8 mouse cellular contexts compared by ENCODE assay signal in genomic region chr5:120502675-120503143, GRCm38 (mm10). TPM values are rescaled to one million over a fixed set of nuclear protein-coding genes. Genes with fewer than 3 reads are reported as not detected.
DNase-seq lines count a peak whose midpoint lies in the region; ATAC-seq and TF ChIP-seq lines count a peak whose summit lies in the region.
"Had no signal": no experiment of that assay in that cellular context is flagged by ENCODE, and none has a peak within 500 bp of the region (broad histone marks: within the 10 kb centered on the region; RNA-seq: fewer than 3 reads in every experiment).

No protein-coding gene starts in this region.

- no peak for TF ChIP-seq POLR2A in olfactory bulb, adult 2 months (IDR thresholded peaks at IDR 0.05; ENCODE audit: insufficient read depth, low read depth, low read length)

- WGBS in lung, postnatal 0 days = 7% methylated on average over 12 of the region's 12 CpGs
- 5% methylated on average over 12 of the region's 12 CpGs for WGBS in embryonic facial prominence, embryonic 15.5 days
- under 1% methylated on average over 12 of the region's 12 CpGs for WGBS in kidney, postnatal 0 days
- WGBS in olfactory bulb, adult 2 months = 5% methylated on average over 12 of the region's 12 CpGs

- peak overlapping the region; percentile 98 for H3K4me2 ChIP-seq in lung, postnatal 0 days (replicated peaks; ENCODE audit: low read depth, low read length)
- peak overlapping the region; percentile 93 for H3K4me2 ChIP-seq in embryonic facial prominence, embryonic 15.5 days (replicated peaks)
- peak overlapping the region; percentile 94 for H3K4me2 ChIP-seq in kidney, postnatal 0 days (ENCODE audit: low read length)

- peaks cover 6% of the 10 kb centered on the region; the same call in 1 of the 2 replicates for H3K4me1 ChIP-seq in lung, postnatal 0 days (ENCODE audit: insufficient read depth, low read depth, low read length)
- peaks cover 27% of the 10 kb centered on the region for H3K4me1 ChIP-seq in embryonic facial prominence, embryonic 15.5 days
- H3K4me1 ChIP-seq in kidney, postnatal 0 days (replicated peaks; ENCODE audit: insufficient read depth, low read length) = peaks cover 16% of the 10 kb centered on the region; the same call in 1 of the 2 replicates
- peaks cover 18% of the 10 kb centered on the region for H3K4me1 ChIP-seq in olfactory bulb, adult 2 months (ENCODE audit: control insufficient read depth, insufficient read depth, low read length)

- no peak for TF ChIP-seq CTCF in lung, postnatal 0 days (IDR thresholded peaks at IDR 0.05)
- no peak for TF ChIP-seq CTCF in kidney, postnatal 0 days (IDR thresholded peaks at IDR 0.05; ENCODE audit: low read depth)
- TF ChIP-seq CTCF in olfactory bulb, adult 2 months (IDR thresholded peaks at IDR 0.05; ENCODE audit: insufficient read depth, low read depth, low read length) = no peak

- no peaks in the 10 kb centered on the region for H3K27me3 ChIP-seq in lung, postnatal 0 days (replicated peaks; ENCODE audit: insufficient read depth, low read length)
- H3K27me3 ChIP-seq in embryonic facial prominence, embryonic 15.5 days = no peaks in the 10 kb centered on the region
- H3K27me3 ChIP-seq in kidney, postnatal 0 days (ENCODE audit: insufficient read depth, low read length) = no peaks in the 10 kb centered on the region

- ATAC-seq in lung, postnatal 0 days = no peak
- ATAC-seq in embryonic facial prominence, embryonic 15.5 days (ENCODE audit: insufficient number of reproducible peaks, low FRiP score, low TSS enrichment, low read depth) = no peak; the same call in 1 of the 2 replicates
- no peak for ATAC-seq in kidney, postnatal 0 days (replicated peaks; ENCODE audit: low FRiP score, low read depth)

- H3K9ac ChIP-seq in lung, postnatal 0 days (replicated peaks; ENCODE audit: low read depth) = peak overlapping the region; percentile 84
- peak overlapping the region; percentile 71 for H3K9ac ChIP-seq in embryonic facial prominence, embryonic 15.5 days
- peak overlapping the region; percentile 91 for H3K9ac ChIP-seq in kidney, postnatal 0 days (ENCODE audit: low read depth, low read length)

- DNase-seq in lung, postnatal 0 days (ENCODE audit: low spot score) = no peak
- no peak for DNase-seq in lung, postnatal 4 days
- DNase-seq in kidney, postnatal 0 days (ENCODE audit: low spot score) = no peak
- no peak for DNase-seq in layer of hippocampus, postnatal 10 days (ENCODE audit: low spot score in 2 of 2)
- no peak for DNase-seq in natural killer cell, adult 2 months (ENCODE audit: low spot score in 2 of 2)

- peak overlapping the region; percentile 68 for H3K4me3 ChIP-seq in lung, postnatal 0 days (ENCODE audit: low read depth, low read length)
- peak overlapping the region; percentile 73 for H3K4me3 ChIP-seq in embryonic facial prominence, embryonic 15.5 days (replicated peaks)
- H3K4me3 ChIP-seq in kidney, postnatal 0 days (replicated peaks; ENCODE audit: low read depth, low read length) = peak overlapping the region; percentile 90
- peak overlapping the region; percentile 84 for H3K4me3 ChIP-seq in olfactory bulb, adult 2 months (ENCODE audit: insufficient read depth, low read depth, low read length)

- H3K27ac ChIP-seq in lung, postnatal 0 days (ENCODE audit: low read length) = no peak overlapping the region
- no peak overlapping the region; the same call in 1 of the 2 replicates for H3K27ac ChIP-seq in embryonic facial prominence, embryonic 15.5 days (replicated peaks)
- H3K27ac ChIP-seq in kidney, postnatal 0 days = no peak overlapping the region
- H3K27ac ChIP-seq in olfactory bulb, adult 2 months (ENCODE audit: insufficient read depth, low read depth, low read length) = no peak overlapping the region

- no peaks in the 10 kb centered on the region for H3K9me3 ChIP-seq in lung, postnatal 0 days (ENCODE audit: low read length)
- no peaks in the 10 kb centered on the region for H3K9me3 ChIP-seq in embryonic facial prominence, embryonic 15.5 days (replicated peaks)
- no peaks in the 10 kb centered on the region for H3K9me3 ChIP-seq in kidney, postnatal 0 days (replicated peaks; ENCODE audit: low read length)

- TF ChIP-seq EP300 in lung, postnatal 0 days (IDR thresholded peaks at IDR 0.05) = no peak

- no peaks in the 10 kb centered on the region for H3K36me3 ChIP-seq in lung, postnatal 0 days (ENCODE audit: insufficient read depth, low read length)
- 0 out of 2 replicates have a peak, but pooled peaks cover 3% of the 10 kb centered on the region for H3K36me3 ChIP-seq in embryonic facial prominence, embryonic 15.5 days
- H3K36me3 ChIP-seq in kidney, postnatal 0 days (ENCODE audit: insufficient read depth, low read length) = no peaks in the 10 kb centered on the region

RNA-seq across cellular contexts. Expression of gene Plbd2, which starts 0.7 kb away (rescaled TPM):
- 63.1 and 69.2 TPM in 2 replicates for polyA plus RNA-seq in lung, postnatal 0 days (2015; fragmentation: Nextera tagmentation; extraction: Ambion mirVana)
- polyA plus RNA-seq in embryonic facial prominence, embryonic 15.5 days (2015; fragmentation: Nextera tagmentation; extraction: Ambion mirVana) = 58.6 and 67.9 TPM in 2 replicates
- 73.7 and 78.2 TPM in 2 replicates for polyA plus RNA-seq in kidney, postnatal 0 days (2015; fragmentation: Nextera tagmentation; extraction: Ambion mirVana)
- not detected in 2 replicates for polyA plus RNA-seq in olfactory bulb, adult 2 months (2012; ENCODE audit: insufficient read depth, insufficient read length, low replicate concordance, missing spikeins)
- 10 to 100 TPM; 63.2 to 66.8 TPM for total RNA-seq in layer of hippocampus, postnatal 10 days (2021)

RNA-seq across cellular contexts. Expression of gene Slc8b1, which starts 8.3 kb away (rescaled TPM):
- 12.1 and 14.7 TPM in 2 replicates for polyA plus RNA-seq in lung, postnatal 0 days (2015; fragmentation: Nextera tagmentation; extraction: Ambion mirVana)
- polyA plus RNA-seq in embryonic facial prominence, embryonic 15.5 days (2015; fragmentation: Nextera tagmentation; extraction: Ambion mirVana) = 9.0 and 9.3 TPM in 2 replicates
- 9.5 and 9.8 TPM in 2 replicates for polyA plus RNA-seq in kidney, postnatal 0 days (2015; fragmentation: Nextera tagmentation; extraction: Ambion mirVana)
- not detected in 2 replicates for polyA plus RNA-seq in olfactory bulb, adult 2 months (2012; ENCODE audit: insufficient read depth, insufficient read length, low replicate concordance, missing spikeins)
- 1 to 10 TPM; 5.5 to 5.7 TPM for total RNA-seq in layer of hippocampus, postnatal 10 days (2021)

RNA-seq across cellular contexts. Expression of gene Sds, which starts 26.4 kb away (rescaled TPM):
- polyA plus RNA-seq in lung, postnatal 0 days (2015; fragmentation: Nextera tagmentation; extraction: Ambion mirVana) = not detected in 2 replicates
- polyA plus RNA-seq in embryonic facial prominence, embryonic 15.5 days (2015; fragmentation: Nextera tagmentation; extraction: Ambion mirVana) = not detected in 2 replicates
- not detected in 2 replicates for polyA plus RNA-seq in kidney, postnatal 0 days (2015; fragmentation: Nextera tagmentation; extraction: Ambion mirVana)
- not detected in 2 replicates for polyA plus RNA-seq in olfactory bulb, adult 2 months (2012; ENCODE audit: insufficient read depth, insufficient read length, low replicate concordance, missing spikeins)
- total RNA-seq in layer of hippocampus, postnatal 10 days (2021) = not detected
- total RNA-seq: hematopoietic stem cell, adult 5-6 weeks had no signal

RNA-seq across cellular contexts. Expression of gene Sdsl, which starts 30.1 kb away (rescaled TPM):
- polyA plus RNA-seq in lung, postnatal 0 days (2015; fragmentation: Nextera tagmentation; extraction: Ambion mirVana) = 1.7 and 1.8 TPM in 2 replicates
- 0.95 and 1.7 TPM in 2 replicates for polyA plus RNA-seq in embryonic facial prominence, embryonic 15.5 days (2015; fragmentation: Nextera tagmentation; extraction: Ambion mirVana)
- 12.0 and 13.3 TPM in 2 replicates for polyA plus RNA-seq in kidney, postnatal 0 days (2015; fragmentation: Nextera tagmentation; extraction: Ambion mirVana)
- polyA plus RNA-seq in olfactory bulb, adult 2 months (2012; ENCODE audit: insufficient read depth, insufficient read length, low replicate concordance, missing spikeins) = not detected in 2 replicates
- total RNA-seq in layer of hippocampus, postnatal 10 days (2021) = 1 to 10 TPM; 6.1 to 7.1 TPM
